Mouse (Mus musculus) ES-E14 (cell line): ENCODE measurements around the gene Tns2. TPM values are rescaled to one million over a fixed set of nuclear protein-coding genes. Genes with fewer than 3 reads are reported as not detected.

Source experiments
- DNase-seq: peaks from one replicate; pipeline ENCODE4 v3.0.0-alpha.2; 2013; ENCODE audit warnings: low read depth, low spot score
- H3K27ac ChIP-seq: 2 replicates; pipeline ENCODE4 v1.5.1; 2012; ENCODE audit warnings: low read depth, mild to moderate bottlenecking, low read length, moderate library complexity, mixed read lengths; ENCODE audit not compliant: poor library complexity, insufficient read depth, severe bottlenecking
- H3K36me3 ChIP-seq: 2 replicates; pipeline ENCODE4 v1.6.1; 2012; ENCODE audit warnings: mild to moderate bottlenecking, low read length, moderate library complexity, mixed read lengths; ENCODE audit not compliant: control insufficient read depth, poor library complexity, insufficient read depth, severe bottlenecking
- H3K4me1 ChIP-seq, 2 experiments: fragments of 150-350 bp in 1 of 2; sonication (generic) in 1 of 2; 2 replicates each; pipeline ENCODE4 v1.6.1; 2012; ENCODE audit warnings: low read length in 2 of 2, mild to moderate bottlenecking in 1 of 2, mixed read lengths in 1 of 2; ENCODE audit not compliant: control insufficient read depth in 2 of 2, insufficient read depth in 2 of 2, poor library complexity in 1 of 2
- H3K4me3 ChIP-seq, 2 experiments: fragments of 150-350 bp in 1 of 2; sonication (generic) in 1 of 2; 2 replicates each; pipeline ENCODE4 v1.5.1; 2012; ENCODE audit warnings: low read length in 2 of 2, low read depth in 1 of 2, mild to moderate bottlenecking in 1 of 2, mixed read lengths in 1 of 2; ENCODE audit not compliant: insufficient read depth in 1 of 2, poor library complexity in 1 of 2, severe bottlenecking in 1 of 2
- H3K9ac ChIP-seq: 2 replicates; pipeline ENCODE4 v1.6.1; 2012; ENCODE audit warnings: low read depth, mild to moderate bottlenecking, low read length, mixed read lengths; ENCODE audit not compliant: poor library complexity, insufficient read depth, severe bottlenecking
- H3K9me3 ChIP-seq: fragments of 150-350 bp; sonication (generic); 2 replicates; pipeline ENCODE4 v1.6.1; 2012; ENCODE audit warnings: low read depth, mild to moderate bottlenecking, low read length; ENCODE audit not compliant: control insufficient read depth, insufficient read depth
- CHD2 ChIP-seq: IDR thresholded peaks from 2 replicates; pipeline ENCODE4 v1.6.1; 2014; ENCODE audit warnings: mild to moderate bottlenecking, low read depth, low read length, inconsistent platforms
- HCFC1 ChIP-seq: IDR thresholded peaks from 2 replicates; pipeline ENCODE4 v1.6.1; 2012; ENCODE audit warnings: low read length, inconsistent platforms, borderline replicate concordance; ENCODE audit not compliant: insufficient read depth
- MAFK ChIP-seq: IDR thresholded peaks from 2 replicates; pipeline ENCODE4 v1.6.1; 2014; ENCODE audit warnings: mild to moderate bottlenecking, low read depth, low read length, inconsistent platforms; ENCODE audit not compliant: insufficient read depth
- ZC3H11A ChIP-seq: IDR thresholded peaks from 2 replicates; pipeline ENCODE4 v1.6.1; 2012; ENCODE audit warnings: low read depth, mild to moderate bottlenecking, inconsistent platforms, low read length, borderline replicate concordance
- ZNF384 ChIP-seq: IDR thresholded peaks from 2 replicates; pipeline ENCODE4 v1.6.1; 2012; ENCODE audit warnings: low read depth, low read length, inconsistent platforms
- in situ Hi-C, 2 experiments: fragments of 600-800 bp; cut with MboI; formaldehyde crosslinking; loops; one replicate each; pipeline ENCODE4 v1.15.1; 2025; ENCODE audit warnings: low sequenced_read_pairs in 2 of 2, inconsistent platforms in 1 of 2; ENCODE audit not compliant: unreplicated experiment in 2 of 2
- total RNA-seq: library from RNA; depleted of rRNA; stranded (reverse); fragments of 300-350 nt; gene quantifications from 2 replicates; pipeline ENCODE4 v1.2.3, GENCODE M21; 2012

Gene Tns2
- total RNA-seq, 1 experiment, result 4.9 TPM

DNA sequence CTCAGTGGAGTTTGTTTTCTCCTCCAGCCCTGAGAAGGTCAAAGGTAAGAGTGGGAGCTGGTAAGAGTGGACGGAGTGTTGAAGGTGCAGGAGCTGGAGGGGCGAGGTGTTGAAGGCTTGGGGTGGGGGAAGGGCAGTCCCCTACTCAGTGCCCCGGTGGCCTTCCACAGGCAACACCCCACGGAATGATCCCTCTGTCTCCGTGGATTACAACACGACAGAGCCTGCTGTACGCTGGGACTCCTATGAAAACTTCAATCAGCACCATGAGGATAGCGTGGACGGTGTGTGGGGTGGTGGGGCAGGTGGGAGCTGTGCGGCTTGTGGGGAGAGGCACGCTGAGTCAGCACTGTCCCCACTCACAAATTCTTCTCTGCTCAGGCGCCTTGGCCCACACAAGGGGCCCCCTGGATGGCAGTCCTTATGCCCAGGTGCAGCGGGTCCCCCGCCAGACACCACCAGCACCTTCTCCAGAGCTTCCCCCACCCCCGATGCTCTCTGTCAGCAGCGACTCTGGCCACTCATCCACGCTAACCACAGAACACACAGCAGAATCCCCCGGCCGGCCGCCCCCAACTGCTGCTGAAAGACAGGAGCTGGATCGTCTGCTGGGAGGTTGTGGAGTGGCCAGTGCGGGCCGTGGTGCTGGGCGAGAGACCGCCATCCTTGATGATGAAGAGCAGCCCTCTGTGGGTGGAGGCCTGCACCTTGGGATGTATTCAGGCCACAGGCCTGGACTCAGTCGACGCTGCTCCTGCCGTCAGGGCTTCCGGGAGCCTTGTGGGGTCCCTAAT is 10.7 kb downstream of the Tns2 start:
- H3K9ac ChIP-seq, result peak overlapping the region; percentile 9; the same call in 1 of the 2 replicates

DNA sequence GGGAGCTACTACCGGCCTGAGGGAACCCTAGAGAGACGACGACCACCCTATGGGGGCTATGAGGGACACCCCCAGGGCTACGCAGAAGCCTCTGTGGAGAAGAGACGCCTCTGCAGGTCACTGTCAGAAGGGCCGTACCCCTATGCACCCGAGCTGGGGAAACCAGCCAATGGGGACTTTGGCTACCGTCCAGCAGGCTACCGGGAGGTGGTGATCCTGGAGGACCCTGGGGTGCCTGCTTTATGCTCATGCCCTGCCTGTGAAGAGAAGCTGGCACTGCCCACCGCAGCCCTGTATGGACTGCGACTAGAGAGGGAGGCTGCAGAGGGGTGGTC is 11.2 kb downstream of the Tns2 start:
- in situ Hi-C loops, result no loop called here
- Histone ChIP-seq H3K4me1 (peaks cover 5% of the 10 kb centered on the region in 2 experiments; a peak in 1 of 4 replicates), H3K9me3 (no peaks in the 10 kb centered on the region), H3K27ac (no peak overlapping the region), H3K4me3 (no peak overlapping the region), H3K9ac (no peak overlapping the region), H3K36me3 (peaks cover 6% of the 10 kb centered on the region; the same call in 1 of the 2 replicates)
- no peak for DNase-seq
- TF ChIP-seq CHD2 (no peak), HCFC1 (no peak), ZNF384 (no peak), MAFK (no peak), ZC3H11A (no peak)

More for the DNA sequence above, 10.7 kb downstream of the Tns2 start:
- H3K36me3 ChIP-seq, result peaks cover 4% of the 10 kb centered on the region; the same call in 1 of the 2 replicates
- no peaks in the 10 kb centered on the region for H3K9me3 ChIP-seq
- no peak for TF ChIP-seq CHD2
- TF ChIP-seq MAFK, result peak; percentile 77
- no peak for TF ChIP-seq ZC3H11A
- TF ChIP-seq HCFC1, result no peak
- H3K4me3 ChIP-seq, result peak overlapping the region; percentile 25 to 37; a peak in 2 of 4 replicates
- peaks cover 5 to 8% of the 10 kb centered on the region in 2 experiments; a peak in 2 of 4 replicates for H3K4me1 ChIP-seq
- no peak for DNase-seq
- no peak overlapping the region for H3K27ac ChIP-seq
- in situ Hi-C loops, result no loop called here

DNA sequence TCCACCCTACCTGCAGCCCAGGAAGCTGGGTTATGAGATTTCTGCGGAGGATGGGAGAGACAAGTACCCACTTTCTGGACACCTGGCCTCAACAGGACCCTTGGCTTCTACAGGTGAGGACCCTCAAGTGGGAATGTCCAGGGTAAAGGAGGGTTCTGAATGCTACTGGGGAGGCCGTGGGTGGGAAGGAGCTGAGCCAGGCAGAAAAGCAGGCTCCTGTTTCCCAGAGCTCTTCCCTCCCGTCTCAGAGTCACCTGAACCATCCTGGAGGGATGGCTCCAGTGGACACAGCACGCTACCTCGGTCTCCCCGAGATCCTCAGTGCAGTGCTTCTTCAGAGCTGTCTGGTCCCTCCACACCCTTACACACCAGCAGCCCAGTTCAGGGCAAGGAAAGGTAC is 12.0 kb downstream of the Tns2 start:
- no peak for DNase-seq
- Histone ChIP-seq H3K4me1 (peaks cover 5% of the 10 kb centered on the region in 2 experiments; a peak in 1 of 4 replicates), H3K36me3 (peaks cover 12% of the 10 kb centered on the region; the same call in 1 of the 2 replicates), H3K9me3 (no peaks in the 10 kb centered on the region), H3K4me3 (no peak overlapping the region), H3K9ac (no peak overlapping the region), H3K27ac (no peak overlapping the region)
- in situ Hi-C loops, result no loop called here
- no peak for TF ChIP-seq HCFC1
- no peak for TF ChIP-seq MAFK
- no peak for TF ChIP-seq ZNF384
- TF ChIP-seq CHD2, result no peak
- TF ChIP-seq ZC3H11A, result no peak

DNA sequence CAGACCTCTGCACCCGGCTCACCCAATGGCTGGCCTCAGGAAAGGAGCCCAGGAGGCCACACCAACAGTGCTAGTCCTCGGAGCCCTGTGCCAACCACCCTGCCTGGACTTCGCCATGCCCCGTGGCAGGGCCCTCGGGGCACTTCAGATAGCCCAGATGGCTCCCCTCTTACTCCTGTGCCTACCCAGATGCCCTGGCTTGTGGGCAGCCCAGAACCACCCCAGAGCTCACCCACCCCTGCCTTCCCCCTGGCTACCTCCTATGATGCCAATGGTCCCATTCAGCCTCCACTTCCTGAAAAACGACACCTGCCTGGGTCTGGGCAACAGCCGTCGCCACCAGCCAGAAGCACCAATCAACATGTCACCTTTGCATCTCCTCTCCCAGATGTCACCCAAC is 12.6 kb downstream of the Tns2 start:
- no peak overlapping the region for H3K4me3 ChIP-seq
- no peak for DNase-seq
- peaks cover 15% of the 10 kb centered on the region; the same call in 1 of the 2 replicates for H3K36me3 ChIP-seq
- in situ Hi-C loops, result no loop called here
- H3K9me3 ChIP-seq, result no peaks in the 10 kb centered on the region
- no peak overlapping the region for H3K9ac ChIP-seq
- peaks cover under 1 to 2% of the 10 kb centered on the region in 2 experiments; a peak in 1 of 4 replicates for H3K4me1 ChIP-seq
- H3K27ac ChIP-seq, result no peak overlapping the region
- no peak for TF ChIP-seq ZC3H11A
- TF ChIP-seq HCFC1, result no peak
- TF ChIP-seq MAFK, result no peak
- TF ChIP-seq ZNF384, result no peak

DNA sequence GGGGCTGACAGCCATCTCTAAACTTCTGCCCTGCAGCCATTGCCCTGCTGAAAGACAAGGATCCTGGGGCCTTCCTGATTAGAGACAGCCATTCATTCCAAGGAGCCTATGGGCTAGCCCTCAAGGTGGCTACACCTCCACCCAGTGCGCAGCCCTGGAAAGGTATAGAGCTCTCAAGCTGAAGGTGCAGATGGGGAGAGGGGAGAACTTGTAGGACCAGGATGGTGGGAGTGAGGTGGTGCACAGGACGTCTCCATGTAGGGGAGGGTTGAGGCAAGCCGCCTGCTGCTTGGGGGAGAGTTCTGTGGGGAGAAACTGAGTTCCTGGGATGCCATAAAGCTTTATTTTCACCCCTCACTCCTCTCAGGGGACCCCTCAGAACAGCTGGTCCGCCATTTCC is 13.5 kb downstream of the Tns2 start:
- H3K27ac ChIP-seq, result no peak overlapping the region
- DNase-seq, result no peak
- no peak overlapping the region for H3K9ac ChIP-seq
- peaks cover 20% of the 10 kb centered on the region; the same call in 1 of the 2 replicates for H3K36me3 ChIP-seq
- no peaks in the 10 kb centered on the region for H3K9me3 ChIP-seq
- no peak for TF ChIP-seq ZNF384
- TF ChIP-seq HCFC1, result no peak
- no peak for TF ChIP-seq CHD2
- H3K4me1 ChIP-seq, result peaks cover 0 to 2% of the 10 kb centered on the region in 2 experiments; a peak in 1 of 4 replicates
- in situ Hi-C loops, result no loop called here
- H3K4me3 ChIP-seq, result no peak overlapping the region
